Comparison of ENCODE assay signal across 20 mouse cellular contexts in the genomic region with DNA sequence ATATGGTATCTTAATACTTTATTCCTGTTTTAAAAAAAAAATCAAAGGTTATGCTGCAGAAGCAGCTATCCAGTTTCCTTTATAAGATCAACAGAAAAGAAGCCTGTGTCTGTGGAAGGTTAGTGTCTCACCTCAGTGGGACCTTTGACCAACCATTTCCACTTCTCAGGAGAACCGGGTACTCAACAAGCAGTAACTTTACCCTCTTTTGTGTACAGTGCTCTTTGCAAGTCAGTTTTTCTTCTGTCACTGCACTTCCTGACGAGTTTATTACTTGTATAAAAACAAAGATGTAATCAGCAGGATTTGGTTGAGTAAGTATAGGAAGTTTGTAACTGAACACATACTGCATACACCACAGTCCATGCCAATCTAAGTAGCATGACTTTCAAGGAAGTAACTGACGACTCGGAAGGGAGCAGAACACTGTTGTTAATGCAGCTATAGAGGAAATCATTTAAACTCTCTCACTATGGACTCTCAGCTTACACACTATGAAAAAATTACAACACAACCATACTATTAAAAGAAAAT.
DNase-seq lines count a peak whose midpoint lies in the region; ATAC-seq lines count a peak whose summit lies in the region.
"Had no signal": no experiment of that assay in that cellular context is flagged by ENCODE, and none has a peak within 500 bp of the region (broad histone marks: within the 10 kb centered on the region; RNA-seq: fewer than 3 reads in every experiment).

No protein-coding gene starts in this region.

- DNase-seq in kidney, adult 11 months = no peak
- DNase-seq in CD4-positive, CD25-positive, alpha-beta regulatory T cell, adult 2 months (ENCODE audit: low read depth, low spot score) = peak; percentile 15
- DNase-seq in induced T-regulatory cell, adult 2 months (ENCODE audit: low read depth) = peak; percentile 12
- no peak for DNase-seq in ovary, postnatal 10 days (ENCODE audit: low spot score)
- no peak for DNase-seq in cerebellum, adult 11-12 months
- no peak for DNase-seq in retina, postnatal 1 day
- DNase-seq: adrenal gland, postnatal 14 days; cerebellum, adult 2 months; gastrocnemius, adult 2 months; heart, adult 18-20 months; kidney, adult 2 months; layer of hippocampus, adult 9-11 months; lung, postnatal 36 days; midbrain, embryonic 14.5 days; spleen, adult 18-20 months had no signal

- H3K27me3 ChIP-seq in kidney, embryonic 14.5 days (ENCODE audit: control insufficient read depth, insufficient read depth, low read length) = no peaks in the 10 kb centered on the region
- H3K27me3 ChIP-seq: embryonic facial prominence, embryonic 12.5 days; limb, embryonic 12.5 days had no signal

- ATAC-seq in kidney, embryonic 14.5 days (ENCODE audit: low FRiP score, low TSS enrichment) = peak; percentile 66
- ATAC-seq in megakaryocyte progenitor cell, adult 5-6 weeks (replicated peaks; ENCODE audit: poor library complexity) = peak; percentile 78

- H3K4me2 ChIP-seq in kidney, embryonic 14.5 days (replicated peaks; ENCODE audit: low read depth, low read length) = no peak overlapping the region
- H3K4me2 ChIP-seq: embryonic facial prominence, embryonic 12.5 days; limb, embryonic 12.5 days had no signal

- no peaks in the 10 kb centered on the region for H3K9me3 ChIP-seq in kidney, embryonic 14.5 days (ENCODE audit: control insufficient read depth, low read length)
- H3K9me3 ChIP-seq: embryonic facial prominence, embryonic 12.5 days; limb, embryonic 12.5 days had no signal

- 6% methylated on average over 4 of the region's 4 CpGs for WGBS in kidney, embryonic 14.5 days

- no peak overlapping the region for H3K9ac ChIP-seq in kidney, embryonic 14.5 days (ENCODE audit: low read depth, low read length)
- H3K9ac ChIP-seq: embryonic facial prominence, embryonic 12.5 days; limb, embryonic 12.5 days had no signal

- H3K27ac ChIP-seq in kidney, embryonic 14.5 days (ENCODE audit: low read depth, low read length) = no peak overlapping the region
- H3K27ac ChIP-seq: embryonic facial prominence, embryonic 12.5 days; gastrocnemius, adult 2 months; limb, embryonic 12.5 days had no signal

- no peak overlapping the region for H3K4me3 ChIP-seq in kidney, embryonic 14.5 days (ENCODE audit: low read length)
- H3K4me3 ChIP-seq: embryonic facial prominence, embryonic 12.5 days; gastrocnemius, adult 2 months; limb, embryonic 12.5 days; myocyte had no signal

- H3K4me1 ChIP-seq in kidney, embryonic 14.5 days (ENCODE audit: control insufficient read depth, insufficient read depth, low read length) = peaks cover 8% of the 10 kb centered on the region; the same call in 1 of the 2 replicates
- H3K4me1 ChIP-seq: embryonic facial prominence, embryonic 12.5 days; limb, embryonic 12.5 days had no signal

- H3K36me3 ChIP-seq in kidney, embryonic 14.5 days (ENCODE audit: control insufficient read depth, insufficient read depth, low read length) = no peaks in the 10 kb centered on the region

Comparison
In these comparisons a context has a peak if more than half of its experiments do, and no peak if none do; other contexts are left out.
1. DNase-seq: peak in CD4-positive, CD25-positive, alpha-beta regulatory T cell, adult 2 months (single experiment) and induced T-regulatory cell, adult 2 months (single experiment); none in kidney, adult 11 months (single experiment), ovary, postnatal 10 days (single experiment), cerebellum, adult 11-12 months (single experiment) and retina, postnatal 1 day (single experiment).